Mouse (Mus musculus) R1 (cell line): ENCODE measurements around the gene Bmpr1a.

Source experiments
- DNase-seq: peaks from one replicate; pipeline ENCODE4 v3.0.0-alpha.2; 2018; ENCODE audit warnings: low read depth, low spot score

Bmpr1a gene

GRCm38 (mm10) chr14:34503325-34503647 is at the start of gene Bmpr1a:
Gene Bmpr1a, minus strand, starts transcription at chr14:34503341.
- no peak for DNase-seq

DNA sequence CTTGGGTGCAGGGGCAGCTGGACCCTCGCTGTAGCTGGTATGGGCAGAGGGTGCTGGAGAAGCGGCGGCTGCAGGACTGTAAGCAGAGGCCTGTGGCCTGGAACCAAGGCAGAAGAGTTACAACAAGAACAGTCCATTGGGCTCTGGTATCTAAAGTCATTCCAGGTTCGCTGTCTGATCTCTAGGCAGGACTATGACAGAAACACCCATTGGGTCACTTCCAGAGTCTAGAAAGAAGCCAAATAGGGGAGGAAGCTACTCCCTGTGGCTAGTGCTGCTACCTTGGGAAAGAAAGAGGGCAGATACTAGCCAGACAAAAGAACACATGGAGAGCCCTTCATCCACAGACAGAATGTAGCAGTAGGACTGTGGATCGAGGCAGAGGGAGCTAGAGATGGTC is 49.1 kb upstream of the Bmpr1a start:
- DNase-seq, result no peak

DNA sequence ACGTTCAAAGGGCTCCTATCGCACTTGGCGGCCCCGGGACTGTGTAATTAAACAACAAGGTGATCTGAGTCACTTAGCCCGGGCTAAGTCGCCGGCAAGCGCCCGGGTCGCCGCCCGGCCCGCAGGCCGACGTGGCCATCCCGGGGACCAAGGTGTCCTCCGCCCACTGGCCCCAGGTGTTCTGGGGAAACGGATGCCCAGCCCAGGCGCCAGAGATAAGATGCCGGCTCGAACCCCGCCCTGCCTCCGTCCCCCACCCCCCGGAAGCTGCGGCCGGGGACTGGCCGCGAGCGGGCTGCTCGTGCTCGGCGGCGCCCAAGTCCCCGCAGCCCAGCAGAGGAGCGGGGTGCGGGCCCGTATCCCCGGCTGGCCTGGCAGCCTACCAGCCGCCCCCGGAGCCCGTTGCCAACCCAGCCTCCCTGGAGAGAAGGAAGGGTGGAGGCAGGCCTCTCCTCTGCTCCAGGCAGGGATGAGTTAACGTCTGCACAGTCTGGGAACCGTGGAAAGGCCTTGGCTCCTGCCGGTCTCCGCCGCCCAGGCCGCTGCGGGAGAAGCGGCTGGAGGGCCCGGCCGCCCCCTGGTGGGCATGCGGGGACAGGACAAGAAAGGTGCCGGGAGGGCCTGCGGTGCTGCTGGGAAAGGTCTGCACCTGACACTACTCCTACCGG is 46.0 kb upstream of the Bmpr1a start:
- DNase-seq, result peak; percentile 89

DNA sequence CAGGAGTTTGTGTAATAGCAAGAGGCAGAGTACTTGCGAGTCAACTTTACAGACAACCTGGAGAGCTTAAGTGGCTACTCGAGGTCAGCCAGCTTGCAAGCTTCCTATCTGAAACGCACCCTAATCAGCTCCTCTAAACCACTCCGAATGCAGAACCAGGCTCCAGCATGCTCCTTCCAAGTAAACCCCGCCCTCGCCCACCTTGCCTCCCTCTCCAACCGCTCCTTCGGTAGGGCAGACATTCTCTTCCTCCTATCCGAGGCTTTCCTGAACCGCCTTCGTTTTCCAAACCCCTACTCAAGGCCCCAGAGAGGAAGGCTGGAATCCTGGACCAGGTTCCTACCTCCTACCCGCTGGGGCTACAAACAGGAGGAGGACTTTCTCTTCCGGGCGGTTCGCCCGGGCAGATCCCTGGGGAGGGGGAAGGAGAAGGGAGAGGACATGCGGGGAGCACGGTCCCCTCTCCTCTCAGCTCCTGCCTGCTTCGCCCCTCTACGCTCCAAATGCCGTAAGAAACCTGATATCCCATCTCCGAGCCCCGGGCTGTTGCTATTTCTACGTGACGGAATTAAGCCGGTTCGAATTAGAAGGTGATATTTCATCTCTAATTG is 45.4 kb upstream of the Bmpr1a start:
- peak; percentile 91 for DNase-seq

GRCm38 (mm10) chr14:34544545-34544944 is 41.4 kb upstream of the Bmpr1a start:
- no peak for DNase-seq

GRCm38 (mm10) chr14:34544001-34544400 is 40.9 kb upstream of the Bmpr1a start:
- DNase-seq, result no peak

GRCm38 (mm10) chr14:34543596-34543995 is 40.5 kb upstream of the Bmpr1a start:
- DNase-seq, result no peak

GRCm38 (mm10) chr14:34541896-34542295 is 38.8 kb upstream of the Bmpr1a start:
- peak; percentile 22 for DNase-seq

- peak; percentile 80 for DNase-seq
These were observed 37.6 kb upstream of the Bmpr1a start for GRCm38 (mm10) chr14:34540685-34541162.

GRCm38 (mm10) chr14:34535883-34536282 is 32.7 kb upstream of the Bmpr1a start:
- no peak for DNase-seq

DNA sequence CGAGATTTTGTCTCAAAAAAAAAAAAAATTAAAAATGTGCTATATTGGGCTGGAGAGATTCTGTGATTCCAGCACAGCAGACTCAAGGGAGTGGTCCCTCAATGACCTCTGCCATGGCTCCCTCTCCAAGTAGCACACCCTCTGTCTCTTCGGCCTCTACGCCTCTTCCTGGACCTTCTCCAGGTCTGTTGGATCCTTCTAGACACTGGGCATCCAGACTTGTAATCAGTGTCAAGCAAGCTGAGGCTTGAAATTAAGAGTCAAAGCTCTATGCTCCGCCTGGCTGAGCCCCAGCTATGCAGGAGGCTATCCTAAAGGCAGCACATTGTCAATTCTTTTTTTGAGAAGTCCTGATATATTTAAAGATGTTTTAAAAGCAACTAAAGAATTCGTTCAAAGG is 30.4 kb upstream of the Bmpr1a start:
- DNase-seq, result no peak

- no peak for DNase-seq
These were observed 29.4 kb upstream of the Bmpr1a start for GRCm38 (mm10) chr14:34532536-34532935.

DNA sequence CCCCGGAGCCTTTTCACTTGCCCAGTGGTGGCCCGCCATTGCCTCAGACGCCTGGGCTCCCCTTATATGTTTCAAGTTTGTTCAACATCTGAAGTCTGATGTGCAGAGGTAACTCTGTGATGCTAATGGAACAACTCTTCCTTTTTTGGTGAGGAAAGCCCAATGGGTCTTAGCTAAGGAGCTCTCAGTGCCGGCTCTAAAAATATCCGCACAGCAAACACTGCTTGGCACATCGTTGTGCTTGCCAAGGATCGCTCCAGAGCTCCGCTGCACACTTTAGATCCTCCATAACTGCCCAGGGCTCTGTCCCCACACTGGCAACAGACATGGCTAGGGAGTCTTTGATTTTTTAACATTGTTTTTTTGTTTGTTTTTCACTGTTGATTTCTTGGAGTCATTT is 25.7 kb upstream of the Bmpr1a start:
- DNase-seq, result no peak

DNA sequence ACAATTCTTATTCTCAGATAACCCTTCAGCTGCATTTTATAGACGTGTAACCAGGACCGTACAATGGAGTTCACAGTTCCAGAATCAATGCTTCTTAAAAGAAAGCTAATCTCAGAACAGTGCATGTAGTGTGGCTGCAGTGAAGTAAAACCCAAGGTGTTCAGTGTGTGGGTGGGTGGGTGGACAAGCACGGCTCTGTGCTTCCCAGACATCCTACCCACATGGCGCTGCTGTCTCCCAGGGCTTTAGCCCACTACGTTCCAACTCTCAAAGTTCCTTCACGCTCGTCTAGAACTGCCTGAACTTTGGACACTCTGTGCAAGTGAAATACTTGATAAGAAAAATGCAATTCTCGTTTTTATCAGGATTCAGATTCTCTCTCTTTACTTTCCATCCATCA is 19.6 kb upstream of the Bmpr1a start, which contains the start of gene 9230112D13Rik:
9230112D13Rik (minus strand) TSS at position 101 of the 400 bp plus-strand sequence.
- DNase-seq, result no peak

- no peak for DNase-seq
These were observed 14.9 kb upstream of the Bmpr1a start for GRCm38 (mm10) chr14:34517959-34518544.

- DNase-seq, result no peak
These were observed 13.9 kb upstream of the Bmpr1a start for GRCm38 (mm10) chr14:34516960-34517577.

- no peak for DNase-seq
These were observed 12.7 kb upstream of the Bmpr1a start for GRCm38 (mm10) chr14:34515860-34516259.

DNA sequence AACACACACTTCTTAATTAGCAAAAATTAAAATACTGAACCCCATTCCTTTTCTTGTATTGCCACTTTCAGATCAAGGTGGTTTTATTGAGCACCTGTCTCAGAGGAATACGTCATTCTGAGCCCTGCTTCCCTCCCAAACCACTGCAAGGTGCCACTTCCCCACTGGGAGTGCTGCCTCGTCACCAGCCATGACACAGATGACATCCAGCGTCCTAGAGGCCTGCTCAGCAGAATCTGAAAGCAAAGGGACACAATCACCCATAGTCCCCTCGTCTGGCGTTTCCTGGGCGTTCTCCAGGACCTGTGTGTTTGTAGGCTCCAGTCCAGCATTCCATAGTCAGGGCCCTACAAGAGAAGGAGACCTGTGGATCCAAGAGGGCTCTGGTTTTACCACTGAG is 11.0 kb upstream of the Bmpr1a start:
- DNase-seq, result no peak

- DNase-seq, result no peak
These were observed 9.5 kb upstream of the Bmpr1a start for GRCm38 (mm10) chr14:34512602-34513001.

- no peak for DNase-seq
These were observed 8.8 kb upstream of the Bmpr1a start for GRCm38 (mm10) chr14:34511901-34512300.

GRCm38 (mm10) chr14:34508842-34509439 is 5.8 kb upstream of the Bmpr1a start:
- no peak for DNase-seq

DNA sequence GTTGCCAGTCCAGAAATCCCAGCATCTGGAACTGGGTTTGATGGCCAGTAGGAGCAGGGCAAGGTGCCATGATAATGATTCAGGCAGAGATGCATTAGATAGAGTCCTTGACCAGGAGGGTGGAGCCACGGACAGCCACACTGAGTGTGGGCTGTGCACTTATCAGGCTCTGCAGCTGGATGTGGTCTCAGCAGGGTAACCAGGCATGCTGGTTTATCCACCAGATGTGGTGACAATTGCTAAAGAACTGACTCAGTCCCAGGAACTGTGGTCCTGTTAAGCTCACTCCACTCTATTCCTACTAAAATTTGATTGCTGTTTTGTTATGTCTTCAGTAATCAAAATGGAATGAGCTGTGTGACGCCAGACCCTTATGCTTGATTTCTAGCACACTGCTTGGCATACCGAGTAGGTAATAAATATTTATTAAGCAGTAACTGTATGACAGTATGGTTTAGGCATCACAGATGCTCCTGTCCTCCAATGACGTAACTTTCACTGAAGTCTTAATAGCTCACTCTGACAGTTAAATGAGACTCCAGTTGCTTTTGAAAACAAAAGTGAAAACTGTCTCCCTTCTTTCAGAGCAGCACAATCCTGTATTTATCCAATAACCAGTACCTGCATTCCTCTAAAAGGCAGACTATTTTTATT is 5.2 kb upstream of the Bmpr1a start:
- no peak for DNase-seq
